Mouse (Mus musculus) lung, postnatal 0 days (tissue): ENCODE measurements around the gene B4galt4. TPM values are rescaled to one million over a fixed set of nuclear protein-coding genes. Genes with fewer than 3 reads are reported as not detected.

Experiments used
- ATAC-seq: fragments of 200-750 bp; cut with Nextera tagmentation; 2 replicates; pipeline ENCODE4 v1.8.0; 2017; ENCODE audit warnings: moderate library complexity
- DNase-seq: peaks from one replicate; pipeline ENCODE4 v3.0.0-alpha.2; 2016; ENCODE audit warnings: low spot score
- H3K27ac ChIP-seq: fragments of 300-500 bp; sonication (generic); 2 replicates; pipeline ENCODE4 v1.5.1; 2014; ENCODE audit warnings: antibody characterized with exemption, mild to moderate bottlenecking, low read length, mixed read lengths
- H3K27me3 ChIP-seq: fragments of 300-500 bp; sonication (generic); replicated peaks from 2 replicates; pipeline ENCODE4 v1.6.1; 2014; ENCODE audit warnings: low read length, mixed read lengths; ENCODE audit not compliant: insufficient read depth
- H3K36me3 ChIP-seq: fragments of 300-500 bp; sonication (generic); 2 replicates; pipeline ENCODE4 v1.6.1; 2014; ENCODE audit warnings: low read length, mixed read lengths; ENCODE audit not compliant: insufficient read depth
- H3K4me1 ChIP-seq: fragments of 300-500 bp; sonication (generic); 2 replicates; pipeline ENCODE4 v1.6.1; 2014; ENCODE audit warnings: antibody characterized with exemption, low read depth, low read length, mixed read lengths; ENCODE audit not compliant: insufficient read depth
- H3K4me2 ChIP-seq: fragments of 300-500 bp; sonication (generic); replicated peaks from 2 replicates; pipeline ENCODE4 v1.6.1; 2014; ENCODE audit warnings: low read depth, mild to moderate bottlenecking, low read length, moderate library complexity, mixed read lengths
- H3K4me3 ChIP-seq: fragments of 300-500 bp; sonication (generic); 2 replicates; pipeline ENCODE4 v1.5.1; 2014; ENCODE audit warnings: low read depth, low read length
- H3K9ac ChIP-seq: fragments of 300-500 bp; sonication (generic); replicated peaks from 2 replicates; pipeline ENCODE4 v1.6.1; 2014; ENCODE audit warnings: low read depth, mild to moderate bottlenecking
- H3K9me3 ChIP-seq: fragments of 300-500 bp; sonication (generic); 2 replicates; pipeline ENCODE4 v1.6.1; 2016; ENCODE audit warnings: low read length, mixed read lengths
- CTCF ChIP-seq: IDR thresholded peaks from 2 replicates; pipeline ENCODE4 v1.5.1; 2016; ENCODE audit warnings: antibody characterized with exemption, mild to moderate bottlenecking
- EP300 ChIP-seq: IDR thresholded peaks from 2 replicates; pipeline ENCODE4 v1.6.1; 2016; ENCODE audit warnings: antibody characterized with exemption, mild to moderate bottlenecking, control low read depth
- WGBS: fragments of 180-500 bp; shearing (Covaris S2); extraction: QIAGEN DNeasy Blood & Tissue Kit; methylation state at CpG from one replicate; pipeline ENCODE4 v1.1.7; 2014; 5-methylcytosine and 5-hydroxymethylcytosine counted together
- polyA plus RNA-seq: library from polyadenylated mRNA; unstranded; fragments of >200 nt; fragmentation: Nextera tagmentation; extraction: Ambion mirVana; gene quantifications from 2 replicates; pipeline ENCODE4 v1.2.1, GENCODE M21; 2015

The B4galt4 gene
- polyA plus RNA-seq, 1 experiment from 2014 or later, result 50.0 TPM

DNA sequence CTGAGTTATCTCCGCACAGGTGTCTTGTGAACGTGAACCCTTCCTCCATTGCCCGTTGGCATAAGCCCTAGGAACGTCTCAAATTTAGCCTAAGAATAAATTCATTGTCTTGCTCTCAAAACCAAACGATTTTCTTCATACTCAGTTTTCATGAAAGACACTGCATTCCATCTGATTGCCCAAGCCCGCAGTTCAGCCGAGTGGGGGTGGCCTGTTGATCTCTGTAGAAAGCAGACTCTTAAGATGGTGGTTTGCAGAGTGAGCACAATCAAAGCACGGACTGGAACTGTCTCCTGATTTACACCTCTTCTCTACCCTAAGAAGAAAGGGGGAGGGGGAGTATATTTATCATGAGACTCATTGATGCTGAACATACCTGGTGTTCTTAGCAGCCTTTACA lies 20.3 kb downstream of the B4galt4 start:
- Histone ChIP-seq H3K4me3 (no peak overlapping the region), H3K27me3 (no peaks in the 10 kb centered on the region), H3K9ac (no peak overlapping the region), H3K27ac (peak overlapping the region; percentile 62), H3K4me1 (peaks cover 12% of the 10 kb centered on the region; the same call in 1 of the 2 replicates), H3K4me2 (no peak overlapping the region), H3K36me3 (peaks cover 20% of the 10 kb centered on the region; the same call in 1 of the 2 replicates), H3K9me3 (no peaks in the 10 kb centered on the region)
- TF ChIP-seq CTCF (no peak), EP300 (peak; percentile 55; the same call in 1 of the 2 replicates)
- ATAC-seq (peak; percentile 54), DNase-seq (peak; percentile 82)
- 57% methylated on average over 8 of the region's 8 CpGs for WGBS

DNA sequence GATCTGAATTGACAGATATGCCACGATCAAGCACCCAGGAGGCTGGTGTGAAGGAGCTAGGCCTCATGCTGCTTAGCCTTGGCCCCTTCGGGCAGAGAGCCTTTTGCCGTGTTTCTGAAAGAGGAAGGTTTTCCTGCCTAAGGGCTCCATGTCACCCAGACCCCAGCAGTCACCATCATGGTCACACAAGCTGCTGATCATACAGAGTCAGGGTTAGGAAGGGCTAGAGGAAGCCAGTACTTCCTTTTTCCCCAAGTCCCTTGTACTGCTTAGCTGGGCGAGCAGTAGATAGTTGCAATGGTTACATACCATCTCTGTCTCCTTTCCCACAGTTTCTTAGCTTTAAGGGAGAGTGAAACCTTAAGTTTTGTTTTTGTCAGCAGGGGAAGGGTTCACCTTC lies 21.4 kb downstream of the B4galt4 start:
- DNase-seq (no peak), ATAC-seq (no peak)
- WGBS, result 65% methylated on average over 4 of the region's 4 CpGs
- peaks cover 23% of the 10 kb centered on the region for H3K36me3 ChIP-seq
- no peak for TF ChIP-seq CTCF
- TF ChIP-seq EP300, result no peak
- no peak overlapping the region for H3K4me3 ChIP-seq
- no peak overlapping the region for H3K4me2 ChIP-seq
- no peak overlapping the region for H3K9ac ChIP-seq
- H3K9me3 ChIP-seq, result no peaks in the 10 kb centered on the region
- no peaks in the 10 kb centered on the region for H3K27me3 ChIP-seq
- H3K27ac ChIP-seq, result no peak overlapping the region
- H3K4me1 ChIP-seq, result peaks cover 7% of the 10 kb centered on the region; the same call in 1 of the 2 replicates

DNA sequence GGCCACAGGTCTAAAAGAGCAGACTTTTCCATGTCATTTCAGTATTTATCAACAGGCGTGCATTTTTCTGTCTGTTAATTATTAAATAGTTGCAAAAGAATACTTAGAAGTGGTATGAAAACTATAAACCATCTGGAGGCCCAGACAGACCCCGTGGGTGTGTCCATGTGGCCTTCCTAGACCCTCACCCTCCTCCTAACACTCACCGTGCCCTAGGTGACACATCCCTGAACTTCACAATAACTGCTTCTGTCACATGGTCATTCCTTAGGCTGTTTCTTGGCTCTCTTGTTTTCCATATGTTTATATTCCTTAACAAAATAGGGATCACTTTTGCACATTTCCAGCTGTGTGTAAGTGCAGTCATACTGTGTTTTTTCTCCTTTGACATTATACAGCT lies 24.6 kb downstream of the B4galt4 start:
- peak; percentile 66 for DNase-seq
- WGBS, result 48% methylated on average over 3 of the region's 3 CpGs
- TF ChIP-seq CTCF (no peak), EP300 (peak; percentile 39; the same call in 1 of the 2 replicates)

DNA sequence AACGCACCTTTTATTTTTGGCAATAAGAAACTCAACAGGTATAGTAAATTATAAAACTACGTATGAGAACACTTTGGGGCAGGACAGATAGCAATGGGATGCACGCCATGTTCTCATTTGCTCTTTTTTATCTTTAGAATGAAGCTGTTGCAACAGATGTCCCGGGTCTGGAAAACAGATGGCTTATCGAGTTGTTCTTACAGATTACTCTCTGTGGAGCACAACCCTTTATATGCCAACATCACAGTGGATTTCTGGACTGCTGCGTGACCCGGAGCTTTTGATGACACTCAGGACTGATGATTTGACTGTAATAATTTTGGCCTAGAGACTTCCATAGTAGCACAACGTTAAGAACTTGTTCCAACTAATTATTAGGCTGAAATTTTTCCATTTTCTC lies 25.7 kb downstream of the B4galt4 start:
- WGBS, result 68% methylated on average over 8 of the region's 8 CpGs
- Histone ChIP-seq H3K4me2 (no peak overlapping the region), H3K27me3 (no peaks in the 10 kb centered on the region), H3K27ac (no peak overlapping the region), H3K4me3 (no peak overlapping the region), H3K9ac (no peak overlapping the region), H3K9me3 (no peaks in the 10 kb centered on the region), H3K36me3 (peaks cover 13% of the 10 kb centered on the region; the same call in 1 of the 2 replicates), H3K4me1 (peaks cover 7% of the 10 kb centered on the region; the same call in 1 of the 2 replicates)
- DNase-seq (peak; percentile 80), ATAC-seq (peak; percentile 63)
- TF ChIP-seq CTCF (no peak), EP300 (no peak; the same call in 1 of the 2 replicates)

More for the DNA sequence above, 24.6 kb downstream of the B4galt4 start:
- no peak overlapping the region for H3K27ac ChIP-seq
- H3K4me2 ChIP-seq, result no peak overlapping the region
- H3K27me3 ChIP-seq, result no peaks in the 10 kb centered on the region
- no peak overlapping the region for H3K4me3 ChIP-seq
- no peaks in the 10 kb centered on the region for H3K9me3 ChIP-seq
- peaks cover 7% of the 10 kb centered on the region; the same call in 1 of the 2 replicates for H3K4me1 ChIP-seq
- no peak overlapping the region for H3K9ac ChIP-seq
- ATAC-seq, result peak; percentile 63
- H3K36me3 ChIP-seq, result peaks cover 13% of the 10 kb centered on the region; the same call in 1 of the 2 replicates

DNA sequence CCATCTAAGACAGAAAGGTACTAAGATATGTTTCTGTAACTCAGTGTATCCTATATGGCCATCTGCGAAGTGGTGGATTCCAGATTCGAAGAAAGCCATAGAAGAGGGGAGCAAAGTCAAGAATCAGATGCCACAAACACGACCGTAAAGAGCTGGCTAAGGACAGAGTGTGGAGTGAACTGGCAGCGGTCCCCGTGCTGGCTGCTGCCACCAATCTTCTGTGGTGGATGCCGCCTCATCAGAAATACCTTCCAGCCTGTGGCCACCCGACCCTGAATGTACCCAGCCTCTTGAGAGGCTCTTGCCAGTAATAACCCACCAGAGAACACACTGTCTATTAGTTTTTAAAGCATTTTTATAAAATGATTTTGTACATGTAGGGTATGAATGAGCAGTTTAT lies 26.3 kb downstream of the B4galt4 start:
- H3K9ac ChIP-seq, result no peak overlapping the region
- ATAC-seq (no peak), DNase-seq (no peak)
- no peak overlapping the region for H3K4me2 ChIP-seq
- H3K27ac ChIP-seq, result no peak overlapping the region
- H3K36me3 ChIP-seq, result peaks cover 13% of the 10 kb centered on the region; the same call in 1 of the 2 replicates
- TF ChIP-seq CTCF (no peak), EP300 (no peak)
- 86% methylated on average over 8 of the region's 8 CpGs for WGBS
- no peaks in the 10 kb centered on the region for H3K9me3 ChIP-seq
- peaks cover 5% of the 10 kb centered on the region; the same call in 1 of the 2 replicates for H3K4me1 ChIP-seq
- no peaks in the 10 kb centered on the region for H3K27me3 ChIP-seq
- no peak overlapping the region for H3K4me3 ChIP-seq

DNA sequence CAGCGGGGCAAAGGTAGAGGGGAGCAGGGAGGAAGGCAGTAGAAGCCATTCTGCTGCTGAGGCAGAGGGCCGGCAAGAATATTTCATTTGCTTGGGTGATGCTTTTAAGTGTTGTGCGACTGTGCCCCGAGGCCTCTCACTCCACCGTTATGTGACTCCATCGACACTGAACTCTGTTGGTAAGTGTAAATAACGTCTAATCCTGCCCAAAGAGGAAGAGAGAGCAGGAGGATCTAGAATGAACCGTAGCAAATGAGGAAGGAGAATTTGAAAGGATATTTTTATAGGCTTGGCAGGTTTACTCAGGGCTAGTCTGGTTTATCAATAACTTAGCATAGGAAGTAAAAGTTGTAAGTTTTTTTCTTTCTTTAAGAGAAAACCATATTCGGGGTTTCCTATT lies 27.5 kb downstream of the B4galt4 start:
- no peak overlapping the region for H3K4me3 ChIP-seq
- TF ChIP-seq EP300 (no peak), CTCF (no peak)
- ATAC-seq (no peak), DNase-seq (no peak)
- 58% methylated on average over 9 of the region's 9 CpGs for WGBS
- no peaks in the 10 kb centered on the region for H3K9me3 ChIP-seq
- H3K27ac ChIP-seq, result no peak overlapping the region
- no peak overlapping the region for H3K4me2 ChIP-seq
- no peak overlapping the region for H3K9ac ChIP-seq
- H3K27me3 ChIP-seq, result no peaks in the 10 kb centered on the region
- peaks cover 13% of the 10 kb centered on the region; the same call in 1 of the 2 replicates for H3K36me3 ChIP-seq
- no peaks in the 10 kb centered on the region for H3K4me1 ChIP-seq

DNA sequence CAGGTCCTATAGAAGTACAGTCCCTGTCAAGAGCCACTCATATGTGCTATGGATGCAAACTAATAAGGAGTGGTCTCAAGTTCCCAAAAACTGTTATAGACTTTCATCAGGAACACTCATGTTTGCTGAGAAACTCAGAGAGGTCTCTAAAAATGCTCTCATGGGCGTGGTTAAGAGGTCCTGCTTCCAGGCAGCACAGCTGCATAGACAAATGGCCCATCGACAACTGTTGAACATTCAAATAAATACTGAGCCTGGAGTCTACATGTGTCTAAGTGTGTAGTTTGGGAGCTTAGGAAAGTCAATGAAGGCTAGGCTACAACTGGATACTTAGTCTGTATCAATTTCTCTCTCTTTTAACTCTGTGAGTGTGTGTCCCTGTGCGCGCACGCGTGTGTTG lies 29.1 kb downstream of the B4galt4 start:
- H3K4me1 ChIP-seq, result no peaks in the 10 kb centered on the region
- no peak overlapping the region for H3K4me2 ChIP-seq
- DNase-seq (no peak), ATAC-seq (no peak)
- no peak overlapping the region for H3K4me3 ChIP-seq
- H3K36me3 ChIP-seq, result peaks cover 9% of the 10 kb centered on the region; the same call in 1 of the 2 replicates
- 88% methylated on average over 6 of the region's 6 CpGs for WGBS
- H3K27ac ChIP-seq, result no peak overlapping the region
- no peaks in the 10 kb centered on the region for H3K27me3 ChIP-seq
- no peak overlapping the region for H3K9ac ChIP-seq
- H3K9me3 ChIP-seq, result no peaks in the 10 kb centered on the region
- no peak for TF ChIP-seq EP300
- TF ChIP-seq CTCF, result no peak
